Mouse (Mus musculus) hindbrain, embryonic 13.5 days (tissue): ENCODE results near the gene Fmo2. TPM values are rescaled to one million over a fixed set of nuclear protein-coding genes. Genes with fewer than 3 reads are reported as not detected.

Experiments
- polyA plus RNA-seq: library from polyadenylated mRNA; unstranded; fragments of >200 nt; fragmentation: Nextera tagmentation; extraction: Ambion mirVana; gene quantifications from 2 replicates; pipeline ENCODE4 v1.2.1, GENCODE M21; 2015

Fmo2 gene
- polyA plus RNA-seq, 1 experiment from 2014 or later: 0.42 TPM

Other genes with a start within 250 kb of the Fmo2 start
- not detected in 2 replicates for gene Myocos, start 240.5 kb downstream of the Fmo2 start, polyA plus RNA-seq
- gene Prrc2c, start 158.2 kb downstream of the Fmo2 start, polyA plus RNA-seq: 165 and 170 TPM in 2 replicates
- 0.38 and 0.62 TPM in 2 replicates for gene Fmo4, start 84.8 kb downstream of the Fmo2 start, polyA plus RNA-seq
- 22.3 and 24.8 TPM in 2 replicates for gene Fmo1, start 32.1 kb downstream of the Fmo2 start, polyA plus RNA-seq
- gene Fmo6, start 38.8 kb upstream of the Fmo2 start, polyA plus RNA-seq: not detected in 2 replicates
- gene Fmo3, start 85.8 kb upstream of the Fmo2 start, polyA plus RNA-seq: not detected in 2 replicates
- not detected in 2 replicates for gene Mroh9, start 186.9 kb upstream of the Fmo2 start, polyA plus RNA-seq